Mouse (Mus musculus) macrophage (primary cell): Measurements from ENCODE around the gene Atf4. TPM values are rescaled to one million over a fixed set of nuclear protein-coding genes. Genes with fewer than 3 reads are reported as not detected.
A peak's percentile ranks its signal among the peaks of the same experiment; 100 is the strongest.

Experiments used
- H3K27ac ChIP-seq: fragments of 350-480 bp; formaldehyde crosslinking; 2 replicates; pipeline ENCODE4 v1.9.0; 2021
- H3K36me3 ChIP-seq: fragments of 350-480 bp; formaldehyde crosslinking; 2 replicates; pipeline ENCODE4 v1.9.0; 2021; ENCODE audit errors: inconsistent target
- H3K4me3 ChIP-seq: fragments of 350-480 bp; formaldehyde crosslinking; 2 replicates; pipeline ENCODE4 v1.9.0; 2021; ENCODE audit errors: inconsistent target
- H3K79me2 ChIP-seq: fragments of 350-480 bp; formaldehyde crosslinking; 2 replicates; pipeline ENCODE4 v1.9.0; 2021; ENCODE audit errors: inconsistent target
- WGBS: methylation state at CpG from one replicate; pipeline ENCODE4 v1.1.7; 2026; ENCODE audit warnings: inconsistent platforms; ENCODE audit not compliant: missing documents; 5-methylcytosine and 5-hydroxymethylcytosine counted together
- polyA plus RNA-seq: library from polyadenylated mRNA; stranded (reverse); fragments of 250-400 nt; gene quantifications from 3 replicates; pipeline ENCODE4 v1.2.4, GENCODE M21; 2018; ENCODE audit warnings: inconsistent platforms
- total RNA-seq, 78 experiments: library from RNA; depleted of rRNA; stranded (reverse); fragments of 250-400 nt; gene quantifications; 1 replicate in 9 of 78; 2 replicates in 24 of 78; 3 replicates in 43 of 78; 4 replicates in 2 of 78; pipeline ENCODE4 v1.2.4; 2018; ENCODE audit warnings: inconsistent platforms in 56 of 78

Atf4 gene
- total RNA-seq (2018; cell fraction: chromatin; rRNA removed) = 100 to 1,000 TPM in 24 of 26 experiments, 10 to 100 TPM in 2; 83.4 to 184 (median 141) TPM
- 100 to 1,000 TPM in 25 of 26 experiments, 10 to 100 TPM in 1; 89.8 to 398 (median 191) TPM for total RNA-seq (2018; cell fraction: cytosol; rRNA removed)
- 100 to 1,000 TPM; 148 to 370 (median 282) TPM for total RNA-seq (2018; cell fraction: nucleus; rRNA removed)
- polyA plus RNA-seq = 80.3 to 97.1 TPM (median 95.4 TPM) in 3 replicates

GRCm38 (mm10) chr15:80254847-80255645 is at the start of gene Atf4:
Gene Atf4, plus strand, starts transcription at chr15:80255184.
- peak within 1 kb of the TSS; percentile 96 for H3K4me3 ChIP-seq
- peaks cover 39% of the 10 kb centered on the region for H3K36me3 ChIP-seq
- H3K79me2 ChIP-seq = peaks cover 15% of the 10 kb centered on the region
- H3K27ac ChIP-seq = peak within 1 kb of the TSS; percentile 99
- under 1% methylated on average over 58 of the region's 62 CpGs for WGBS

DNA sequence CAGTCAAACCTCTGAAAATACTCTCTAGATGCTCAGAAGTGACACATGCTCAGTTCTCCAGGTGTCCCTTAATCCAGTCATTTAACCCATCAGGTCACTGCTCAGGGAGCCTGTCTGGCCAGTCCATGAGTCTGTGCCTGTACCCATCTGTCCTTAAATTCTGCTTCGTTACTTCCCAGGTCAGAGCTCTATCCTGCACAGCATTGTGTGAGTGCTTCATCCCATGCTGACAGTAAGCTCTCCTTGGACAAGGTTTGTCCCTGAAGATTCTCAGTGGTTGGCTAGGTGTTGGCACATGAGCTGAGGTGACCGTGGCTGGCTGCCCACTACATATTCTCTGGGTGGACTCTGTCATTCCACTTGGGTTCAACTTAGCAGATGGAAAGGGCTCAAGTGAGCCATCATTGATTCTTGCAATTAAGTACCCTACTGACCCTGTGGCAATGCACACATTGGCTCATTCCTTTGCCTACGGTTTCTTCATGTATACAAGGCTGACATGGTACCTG is 48.9 kb upstream of the Atf4 start:
- Histone ChIP-seq H3K27ac (no peak overlapping the region), H3K79me2 (no peaks in the 10 kb centered on the region), H3K36me3 (no peaks in the 10 kb centered on the region), H3K4me3 (no peak overlapping the region)
- WGBS = 91% methylated on average over 3 of the region's 3 CpGs

GRCm38 (mm10) chr15:80208446-80208845 is 46.5 kb upstream of the Atf4 start:
- Histone ChIP-seq H3K79me2 (no peaks in the 10 kb centered on the region), H3K36me3 (no peaks in the 10 kb centered on the region), H3K27ac (no peak overlapping the region), H3K4me3 (no peak overlapping the region)
- 94% methylated on average over 4 of the region's 4 CpGs for WGBS

- Histone ChIP-seq H3K36me3 (no peaks in the 10 kb centered on the region), H3K27ac (no peak overlapping the region), H3K79me2 (peaks cover 9% of the 10 kb centered on the region; the same call in 1 of the 2 replicates), H3K4me3 (no peak overlapping the region)
Measured at GRCm38 (mm10) chr15:80213688-80214087, 41.3 kb upstream of the Atf4 start.

DNA sequence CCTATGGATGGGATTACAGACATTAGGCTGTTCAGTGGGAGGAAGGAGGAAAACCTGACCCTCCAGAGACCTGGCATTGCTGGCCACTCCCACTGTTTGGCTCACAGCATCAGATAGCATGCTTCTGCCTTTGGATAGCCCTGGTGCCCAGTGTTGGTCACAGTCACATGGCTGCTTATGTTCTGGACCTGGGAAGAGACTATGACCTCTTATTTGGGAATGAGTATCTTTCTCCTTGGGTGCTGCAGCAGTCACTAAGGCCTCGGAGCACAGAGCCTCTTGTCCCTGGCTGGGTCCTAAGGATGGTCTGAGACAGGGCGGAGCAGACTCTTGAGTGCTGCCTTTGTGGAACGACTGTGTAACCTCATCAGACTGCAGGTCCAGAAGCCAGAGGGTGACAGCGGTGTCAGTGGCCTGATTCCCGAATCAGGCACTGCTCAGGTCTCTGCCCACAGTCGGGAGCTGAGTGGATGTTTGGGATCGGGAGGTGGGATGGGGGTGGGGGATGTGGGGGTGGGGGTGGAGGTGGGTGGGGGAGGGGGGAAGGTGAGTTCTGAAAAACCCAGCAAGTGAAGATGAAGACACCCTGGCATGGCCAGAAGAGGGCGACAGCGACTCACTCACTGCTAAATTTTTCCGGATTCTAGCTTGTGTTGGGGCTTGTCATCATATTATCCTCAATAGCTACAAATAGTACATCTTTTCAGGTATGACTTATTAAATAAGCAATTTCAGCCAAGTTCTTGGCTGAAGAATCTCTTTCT is 39.1 kb upstream of the Atf4 start:
- no peak overlapping the region for H3K27ac ChIP-seq
- WGBS = 13% methylated on average over 4 of the region's 10 CpGs
- peaks cover 11% of the 10 kb centered on the region; the same call in 1 of the 2 replicates for H3K79me2 ChIP-seq
- H3K4me3 ChIP-seq = no peak overlapping the region
- H3K36me3 ChIP-seq = no peaks in the 10 kb centered on the region

DNA sequence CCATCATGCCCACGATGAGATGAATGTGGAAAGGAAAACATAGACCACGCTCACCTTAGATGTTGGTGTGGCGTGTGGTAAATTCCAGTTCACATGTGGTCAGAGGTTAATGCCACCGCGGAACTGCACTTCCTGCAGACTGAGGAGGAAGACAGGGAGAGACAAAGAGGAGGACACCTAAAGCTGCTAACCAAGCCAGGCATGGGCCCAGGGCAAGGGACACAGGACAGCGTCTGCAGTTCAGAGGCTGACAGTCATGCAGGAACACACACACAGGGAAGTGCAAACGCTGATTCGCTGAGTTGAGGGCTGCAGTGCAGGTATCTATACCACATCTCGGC is 38.5 kb upstream of the Atf4 start:
- Histone ChIP-seq H3K79me2 (peaks cover 11% of the 10 kb centered on the region; the same call in 1 of the 2 replicates), H3K27ac (no peak overlapping the region), H3K4me3 (no peak overlapping the region), H3K36me3 (no peaks in the 10 kb centered on the region)
- 32% methylated on average over 9 of the region's 9 CpGs for WGBS

DNA sequence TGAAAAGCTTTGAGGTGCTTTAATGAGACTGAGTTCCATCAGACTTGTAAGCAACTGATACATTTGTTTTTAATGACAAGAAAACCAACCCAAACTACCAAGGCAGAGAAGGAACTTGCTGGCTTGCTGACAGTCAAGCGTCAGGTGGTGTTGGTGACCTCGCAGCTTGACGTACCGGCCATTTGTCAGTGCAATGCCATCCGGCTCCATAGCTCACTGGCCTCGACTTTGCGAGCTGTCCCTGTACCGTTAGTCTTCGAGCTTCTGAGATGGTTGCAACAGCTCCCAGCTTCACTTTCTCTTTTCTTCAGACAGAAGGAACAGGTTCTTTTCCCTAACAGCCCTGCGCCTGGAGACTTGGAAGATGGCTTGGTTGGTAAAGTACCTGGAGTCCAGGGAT is 37.5 kb upstream of the Atf4 start:
- WGBS = 81% methylated on average over 10 of the region's 10 CpGs
- no peaks in the 10 kb centered on the region for H3K36me3 ChIP-seq

DNA sequence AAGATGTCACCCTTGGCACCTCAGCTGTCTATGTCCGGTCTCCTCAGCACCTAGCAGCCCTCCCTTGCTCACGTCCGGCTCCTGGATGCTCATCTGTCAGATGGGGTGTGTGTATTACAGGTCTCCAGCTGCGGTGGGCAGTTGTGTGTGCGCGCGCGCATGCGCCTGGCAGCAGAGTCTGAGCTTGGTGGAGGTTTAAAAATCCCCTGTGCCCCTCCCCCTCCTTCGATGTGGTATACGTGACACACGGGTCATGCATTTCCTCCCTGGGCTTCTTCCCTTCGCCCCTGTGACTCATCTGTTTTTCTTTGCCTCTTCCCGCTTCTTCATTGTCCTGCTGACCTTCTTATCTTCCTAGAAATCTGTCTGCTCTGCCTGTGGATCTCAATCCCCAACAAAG is 35.8 kb upstream of the Atf4 start:
- Histone ChIP-seq H3K79me2 (peaks cover 11% of the 10 kb centered on the region; the same call in 1 of the 2 replicates), H3K27ac (peak overlapping the region; percentile 100), H3K4me3 (peak overlapping the region; percentile 45), H3K36me3 (no peaks in the 10 kb centered on the region)
- 14% methylated on average over 14 of the region's 14 CpGs for WGBS

More for the DNA sequence above, 37.5 kb upstream of the Atf4 start:
- Histone ChIP-seq H3K79me2 (peaks cover 11% of the 10 kb centered on the region; the same call in 1 of the 2 replicates), H3K4me3 (no peak overlapping the region), H3K27ac (peak overlapping the region; percentile 100)

- H3K4me3 ChIP-seq = peak overlapping the region; percentile 45; the same call in 1 of the 2 replicates
Measured at GRCm38 (mm10) chr15:80219705-80220657, 35.0 kb upstream of the Atf4 start.

DNA sequence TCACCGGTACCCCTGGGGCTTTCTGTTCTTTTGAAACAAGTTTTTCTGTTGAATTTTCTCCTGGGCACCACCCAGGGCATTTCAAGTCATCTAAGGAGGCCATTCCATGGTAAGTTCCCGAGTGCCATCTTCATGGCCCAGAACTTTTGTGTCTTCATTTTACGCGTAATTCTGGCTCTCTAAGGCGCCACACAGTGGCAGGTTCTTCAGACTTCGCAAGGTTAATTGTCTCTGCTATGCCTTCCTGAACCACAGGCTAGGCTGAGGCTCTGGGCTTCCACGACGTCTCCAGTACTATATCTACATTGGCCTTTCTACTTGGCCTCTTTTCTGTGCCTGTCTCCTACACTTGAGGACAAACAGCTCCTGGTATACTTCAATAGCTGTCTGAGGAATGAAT is 34.0 kb upstream of the Atf4 start:
- Histone ChIP-seq H3K4me3 (no peak overlapping the region), H3K27ac (peak overlapping the region; percentile 100), H3K36me3 (no peaks in the 10 kb centered on the region), H3K79me2 (peaks cover 11% of the 10 kb centered on the region; the same call in 1 of the 2 replicates)
- 91% methylated on average over 8 of the region's 8 CpGs for WGBS

More at GRCm38 (mm10) chr15:80219705-80220657, 35.0 kb upstream of the Atf4 start:
- Histone ChIP-seq H3K36me3 (no peaks in the 10 kb centered on the region), H3K79me2 (peaks cover 11% of the 10 kb centered on the region; the same call in 1 of the 2 replicates), H3K27ac (peak overlapping the region; percentile 100)
- WGBS = 62% methylated on average over 4 of the region's 4 CpGs

- Histone ChIP-seq H3K27ac (no peak overlapping the region), H3K36me3 (no peaks in the 10 kb centered on the region), H3K79me2 (peaks cover 1% of the 10 kb centered on the region; the same call in 1 of the 2 replicates), H3K4me3 (no peak overlapping the region)
- 93% methylated on average over 7 of the region's 7 CpGs for whole genome bisulfite sequencing
Measured at GRCm38 (mm10) chr15:80223751-80224150, 31.2 kb upstream of the Atf4 start.

- no peak overlapping the region for H3K4me3 ChIP-seq
- H3K27ac ChIP-seq = no peak overlapping the region
- WGBS = 34% methylated on average over 9 of the region's 9 CpGs
- H3K79me2 ChIP-seq = no peaks in the 10 kb centered on the region
- no peaks in the 10 kb centered on the region for H3K36me3 ChIP-seq
Measured at GRCm38 (mm10) chr15:80225208-80225607, 29.8 kb upstream of the Atf4 start.

DNA sequence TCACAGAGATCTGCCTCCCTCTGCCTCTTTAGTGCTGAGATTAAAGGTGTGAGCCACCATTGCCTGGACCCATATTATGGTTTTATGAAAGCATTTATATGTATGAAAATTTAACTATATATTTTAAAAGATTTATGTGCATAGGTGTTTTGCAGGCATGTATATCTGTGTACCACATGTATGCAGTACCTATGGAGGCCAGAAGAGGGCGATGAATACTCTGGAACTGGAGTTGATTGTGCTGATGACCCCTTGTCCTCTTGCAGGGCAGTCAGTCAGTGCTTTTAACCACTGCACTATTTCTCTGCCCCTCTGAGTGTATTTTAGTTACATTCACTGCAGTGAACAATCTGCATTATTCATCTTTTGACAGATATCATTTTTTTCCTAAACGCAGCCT is 29.2 kb upstream of the Atf4 start:
- Histone ChIP-seq H3K27ac (no peak overlapping the region), H3K4me3 (no peak overlapping the region), H3K36me3 (no peaks in the 10 kb centered on the region), H3K79me2 (no peaks in the 10 kb centered on the region)
- WGBS = 45% methylated on average over 2 of the region's 2 CpGs
